Mouse (Mus musculus): ENCODE data around the gene Capn15.

Capn15 gene

DNA sequence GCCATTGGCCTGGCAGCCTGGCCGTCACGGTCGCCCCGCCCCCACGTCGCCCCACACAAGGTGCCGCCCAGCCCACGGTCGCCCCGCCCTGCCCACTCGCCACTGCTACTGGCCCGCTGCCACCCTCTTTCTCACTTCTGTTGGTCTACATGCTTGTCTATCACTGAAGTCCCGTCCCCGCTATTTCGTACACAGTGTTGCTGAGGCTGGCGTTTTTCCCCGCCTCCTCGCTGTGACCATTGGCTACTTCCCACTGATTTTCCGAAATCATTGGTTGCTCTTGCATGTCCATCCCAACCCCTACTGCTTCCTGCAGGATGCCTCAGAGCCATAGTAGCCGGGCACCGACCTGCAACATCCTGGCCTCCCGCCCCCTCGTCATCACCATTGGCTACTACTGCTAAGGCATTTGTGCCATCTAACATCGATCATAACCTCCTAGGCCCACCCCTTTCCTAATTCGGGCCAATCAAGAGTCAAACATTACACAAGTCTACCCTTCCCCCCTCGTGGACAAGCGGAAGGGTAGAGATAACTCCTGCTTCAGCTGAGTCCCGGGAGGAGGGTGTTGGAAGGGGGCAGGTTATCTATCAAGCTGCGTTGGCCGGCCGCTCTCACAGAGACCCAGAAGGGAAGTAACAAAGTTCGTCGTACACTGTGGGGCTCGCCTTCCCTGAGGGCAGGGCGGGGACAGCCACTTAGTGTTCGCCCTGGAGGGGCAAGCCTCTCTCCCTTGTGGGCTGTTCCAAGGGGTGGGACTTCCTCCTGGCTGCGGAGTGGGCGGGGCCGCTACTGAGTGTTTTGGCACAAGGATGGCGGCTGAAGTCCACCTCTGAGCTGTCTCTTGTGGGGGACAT, 65.6 kb downstream of the Capn15 start:
- DNase-seq (ENCODE audit: low read depth, low spot score): peak; percentile 100

DNA sequence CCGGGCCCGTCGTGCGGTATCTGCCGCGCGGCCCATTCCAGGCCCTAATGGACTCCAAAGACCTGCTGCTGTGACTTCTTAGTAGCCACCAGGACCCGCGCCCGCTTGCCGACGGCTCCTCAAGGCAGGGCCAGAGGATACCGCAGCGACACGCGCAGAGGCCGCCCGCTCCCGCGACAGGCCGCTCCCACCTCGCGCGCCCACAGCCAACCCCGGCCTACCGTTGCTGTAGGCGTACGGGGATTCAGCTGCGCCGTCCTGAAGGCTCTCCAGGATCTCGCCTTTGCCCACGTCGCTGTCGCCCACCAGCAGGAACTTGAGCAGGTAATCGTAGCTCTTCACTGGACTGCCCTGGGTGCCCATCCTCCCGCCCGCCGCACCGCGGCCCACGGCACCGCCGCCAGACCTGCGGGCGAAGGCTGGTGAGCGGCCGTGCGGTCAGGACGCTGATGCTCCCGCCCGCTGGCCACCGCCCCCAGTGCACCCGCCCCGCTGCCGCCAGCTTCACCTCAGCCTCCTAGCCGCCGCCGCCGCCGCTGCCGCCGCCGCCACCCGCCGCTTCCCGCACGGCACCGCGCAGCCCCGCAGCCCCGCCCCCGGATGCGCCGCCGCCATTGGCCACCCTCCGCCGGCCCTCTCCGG, 66.3 kb downstream of the Capn15 start, which contains the start of gene Rab40c:
TSS of gene Rab40c (minus strand) at position 584 of the 642 bp plus-strand sequence.
- peak; percentile 71 for DNase-seq (ENCODE audit: low read depth, low spot score)

DNA sequence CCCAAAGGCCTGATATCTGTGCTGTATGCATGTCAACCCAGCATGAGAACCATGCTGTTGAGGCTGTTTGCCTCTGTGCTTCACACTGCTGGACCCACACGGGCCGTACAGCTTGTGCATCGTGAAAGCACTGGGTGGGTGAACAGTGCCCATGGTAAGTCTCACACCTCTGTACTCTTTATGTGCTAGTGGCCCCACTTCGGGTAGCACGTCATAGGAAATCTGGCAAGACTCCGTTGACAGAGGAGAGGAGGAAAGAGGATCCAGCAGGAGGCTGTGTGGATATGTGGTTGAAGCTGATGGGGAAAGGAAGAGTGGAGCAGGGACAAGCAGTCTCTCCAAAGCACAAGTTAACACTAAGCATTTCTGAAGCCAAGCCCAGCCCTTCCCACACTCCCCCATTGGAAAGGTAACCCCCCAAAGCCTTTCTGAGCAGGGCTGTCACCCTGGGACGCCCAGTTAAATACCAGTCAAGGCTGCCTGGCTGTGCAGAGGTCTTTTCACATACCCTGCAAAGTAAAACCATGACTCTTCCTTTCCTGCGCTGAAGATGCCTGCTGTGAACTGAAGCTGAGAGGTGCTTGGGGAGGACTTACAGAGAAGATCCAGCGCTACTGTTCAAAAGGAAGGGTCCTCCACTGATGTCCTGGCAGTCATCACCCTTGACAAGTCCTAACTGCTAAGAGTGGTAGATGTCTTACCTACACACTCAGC, 67.4 kb downstream of the Capn15 start:
- no peak for DNase-seq (ENCODE audit: low read depth, low spot score)

DNA sequence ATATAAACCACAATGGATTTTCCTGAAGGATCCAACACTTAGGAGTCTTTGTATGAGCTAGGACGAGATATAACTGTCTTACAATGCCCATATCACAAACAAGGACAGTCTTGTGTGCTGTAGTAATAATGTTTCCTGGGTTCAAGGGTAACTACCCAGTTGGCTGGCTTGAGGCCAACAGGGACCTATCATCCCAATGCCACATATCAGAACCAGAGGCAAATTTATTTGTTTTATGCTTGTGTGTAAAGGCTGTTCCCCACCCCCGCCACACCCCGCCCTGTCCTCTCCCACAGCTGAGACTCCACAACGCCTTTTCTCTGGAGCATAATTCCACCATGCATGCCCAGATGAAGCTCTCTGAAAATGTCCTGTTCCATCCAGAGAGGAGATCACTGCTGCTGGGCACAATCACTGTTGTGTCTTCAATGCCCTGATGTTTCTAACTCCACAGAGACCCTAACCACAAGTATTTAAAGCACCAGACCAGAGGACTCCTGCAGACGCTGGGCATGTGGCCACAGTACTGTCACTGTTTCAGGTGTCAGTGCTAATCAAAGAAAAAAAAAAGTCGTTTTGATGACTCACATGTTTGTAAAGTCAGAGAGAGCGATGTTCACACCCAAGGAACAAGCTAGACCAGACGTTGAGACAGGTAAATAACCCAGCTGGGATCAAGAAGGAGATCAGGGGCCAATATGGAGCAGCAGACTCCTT, 68.5 kb downstream of the Capn15 start:
- DNase-seq (ENCODE audit: low read depth, low spot score): no peak

DNA sequence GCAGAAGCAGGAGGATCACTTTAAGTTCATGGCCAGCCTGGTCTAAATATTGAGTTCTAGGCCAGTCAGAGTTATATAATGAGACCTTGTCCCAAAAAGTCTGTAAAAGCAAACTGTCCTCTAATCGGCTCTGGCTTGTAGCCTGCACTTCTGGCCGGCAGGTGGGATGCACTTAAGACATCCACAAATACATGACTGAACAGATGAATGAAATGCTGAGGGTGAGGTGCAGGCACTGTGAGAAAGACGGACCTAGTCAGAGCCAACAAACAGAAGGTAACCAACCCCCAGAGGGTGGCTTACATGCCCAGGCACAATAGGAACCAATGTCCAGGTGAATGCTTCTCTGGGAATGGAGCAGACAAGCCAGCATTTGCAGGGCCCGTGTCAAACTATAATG, 71.3 kb downstream of the Capn15 start:
- DNase-seq (ENCODE audit: low read depth, low spot score): no peak

DNA sequence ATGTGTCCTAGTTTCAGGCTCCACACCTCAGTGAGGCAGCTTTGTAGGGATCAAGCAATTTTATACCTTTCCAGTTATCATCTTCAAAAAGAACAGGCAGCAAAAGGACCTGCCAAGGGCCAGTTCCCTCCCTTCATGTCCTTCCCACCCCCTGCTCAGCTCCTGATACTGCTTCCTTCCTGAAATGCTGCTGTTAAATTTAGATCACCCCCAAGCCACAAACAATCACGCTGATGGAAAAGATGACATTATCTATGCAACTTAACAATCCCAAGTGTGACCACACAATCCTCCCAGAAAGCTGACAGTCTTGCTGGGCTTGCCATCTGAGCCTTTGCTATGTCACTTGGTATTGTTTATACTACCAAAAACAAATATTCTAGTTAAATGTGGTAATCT, 71.7 kb downstream of the Capn15 start:
- DNase-seq (ENCODE audit: low read depth, low spot score): no peak

DNA sequence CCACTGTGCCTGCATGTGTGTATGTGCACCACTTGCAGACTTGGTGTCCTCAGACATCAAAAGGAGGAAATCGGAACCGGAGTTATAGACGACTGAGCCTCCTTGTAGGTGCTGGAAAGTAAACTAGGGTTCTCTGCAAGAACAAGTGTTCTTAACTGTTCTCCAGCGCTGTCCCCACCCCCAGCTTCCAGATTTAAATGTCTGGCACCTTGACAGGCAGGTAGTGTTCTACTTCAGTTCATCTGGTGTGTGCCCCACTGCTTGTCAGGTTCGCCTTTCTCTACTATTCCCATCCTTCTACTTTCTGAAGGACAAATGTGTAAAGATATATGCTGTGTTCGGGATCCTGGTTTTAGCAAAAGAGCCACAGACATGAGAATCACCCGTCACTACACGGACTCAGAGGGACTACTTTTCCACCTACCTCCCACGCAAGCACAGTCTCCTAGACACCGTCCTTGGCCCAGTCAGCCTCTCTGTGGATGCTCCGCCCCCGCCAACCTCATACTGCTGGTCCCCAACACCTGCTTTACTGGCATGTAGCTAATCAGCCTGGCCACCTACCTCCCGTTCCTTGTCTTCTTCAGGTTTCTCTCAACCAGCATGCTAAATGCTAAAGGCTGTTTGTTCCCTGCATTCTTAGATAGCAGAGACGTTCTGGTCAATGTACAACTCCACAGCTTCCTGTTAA, 72.3 kb downstream of the Capn15 start:
- peak; percentile 20 for DNase-seq (ENCODE audit: low read depth, low spot score)

DNA sequence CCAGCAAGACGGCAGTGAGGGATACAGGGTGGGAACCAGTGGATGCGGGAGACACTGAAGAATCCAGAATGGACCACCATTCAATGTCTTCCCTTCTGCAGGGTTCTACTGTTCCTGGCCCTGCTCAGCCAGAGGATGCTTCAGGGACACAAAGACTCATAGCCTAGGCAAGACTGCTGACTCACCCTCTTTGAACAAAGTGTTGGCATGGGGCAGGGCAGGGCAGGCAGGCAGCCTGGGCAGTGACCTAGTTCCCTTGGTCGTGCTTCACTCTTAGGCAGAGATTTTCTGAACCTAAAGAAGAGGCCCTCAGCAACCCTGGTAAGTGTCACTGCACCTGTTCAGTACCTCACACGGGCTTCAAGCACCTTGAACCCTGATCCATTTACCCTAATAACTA, 73.8 kb downstream of the Capn15 start:
- DNase-seq (ENCODE audit: low read depth, low spot score): no peak

All from ZHBTc4 (cell line).